Mouse (Mus musculus): ENCODE results near the gene Tshz2. TPM values are rescaled to one million over a fixed set of nuclear protein-coding genes. Genes with fewer than 3 reads are reported as not detected.

Gene Tshz2
- total RNA-seq, 2 experiments from 2014 or later = 12.8 to 14.4 TPM

DNA sequence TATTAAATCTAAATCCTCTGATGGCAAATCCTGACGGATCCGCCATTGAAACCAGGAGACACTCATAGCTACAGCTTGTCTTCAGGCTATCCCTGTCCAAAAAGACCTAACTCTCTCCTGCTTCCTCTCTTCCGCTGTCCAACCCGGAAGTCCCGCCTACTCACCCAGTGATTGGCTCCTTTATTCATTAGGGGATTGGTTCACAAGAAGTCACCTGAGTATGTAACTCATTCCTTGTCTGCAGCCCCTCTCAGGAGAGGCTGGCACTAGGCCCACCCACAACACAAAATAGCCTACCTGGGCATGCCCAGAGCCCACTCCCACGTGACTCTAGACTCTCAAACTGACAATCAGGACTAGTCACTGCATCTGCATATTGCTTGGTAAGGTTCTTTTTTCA, 337.7 kb downstream of the Tshz2 start:
- intact Hi-C loops (cut with DNase I) = no loop called here
- no peak for DNase-seq (ENCODE audit: low spot score)

GRCm38 (mm10) chr2:169982925-169983324, 350.1 kb downstream of the Tshz2 start:
- DNase-seq (ENCODE audit: low spot score) = no peak
- intact Hi-C loops (cut with DNase I) = no loop called here

GRCm38 (mm10) chr2:169987186-169987585, 354.4 kb downstream of the Tshz2 start:
- no peak for DNase-seq (ENCODE audit: low spot score)
- intact Hi-C loops (cut with DNase I) = no loop called here

DNA sequence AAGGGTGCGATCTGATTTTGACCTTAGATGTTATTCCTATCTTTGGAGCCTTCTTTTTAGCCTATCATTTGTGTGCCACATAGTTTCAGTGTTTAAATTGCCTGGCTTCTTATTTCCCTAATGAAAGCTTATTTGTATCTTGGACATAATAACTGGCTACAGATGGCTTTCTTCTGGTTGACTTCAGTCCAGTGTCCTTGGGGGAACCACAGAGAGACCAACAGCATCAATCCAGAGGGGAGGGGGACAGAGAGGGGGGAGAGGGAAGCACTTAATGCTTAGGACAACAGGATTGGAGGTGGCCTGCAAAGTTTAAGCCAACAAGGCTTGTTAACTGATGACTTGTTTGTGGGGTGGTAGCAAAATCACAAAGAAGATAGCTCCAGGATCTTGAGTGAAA, 356.4 kb downstream of the Tshz2 start:
- intact Hi-C loops (cut with DNase I) = no loop called here
- DNase-seq (ENCODE audit: low spot score) = no peak

DNA sequence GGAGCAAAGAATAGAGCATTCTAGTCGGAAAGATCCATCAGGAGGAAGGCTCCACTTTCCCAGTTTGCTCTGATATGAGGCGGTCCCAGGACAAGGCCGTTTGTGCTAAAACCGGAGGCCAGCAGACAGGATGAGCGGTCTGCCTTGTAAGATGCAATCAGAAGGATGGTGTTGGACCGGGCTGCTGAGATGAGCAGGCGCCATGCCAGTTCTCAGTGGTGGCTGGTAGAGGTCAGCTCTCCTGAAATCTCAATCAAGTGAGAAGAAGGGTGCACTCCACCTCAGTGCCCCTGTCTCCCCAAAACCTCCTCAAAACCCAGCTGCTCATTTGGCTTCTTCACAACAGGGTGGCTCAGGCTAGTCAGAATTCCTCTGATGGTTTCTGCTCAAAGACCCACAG, 358.2 kb downstream of the Tshz2 start:
- no peak for DNase-seq (ENCODE audit: low spot score)
- intact Hi-C loops (cut with DNase I) = no loop called here

DNA sequence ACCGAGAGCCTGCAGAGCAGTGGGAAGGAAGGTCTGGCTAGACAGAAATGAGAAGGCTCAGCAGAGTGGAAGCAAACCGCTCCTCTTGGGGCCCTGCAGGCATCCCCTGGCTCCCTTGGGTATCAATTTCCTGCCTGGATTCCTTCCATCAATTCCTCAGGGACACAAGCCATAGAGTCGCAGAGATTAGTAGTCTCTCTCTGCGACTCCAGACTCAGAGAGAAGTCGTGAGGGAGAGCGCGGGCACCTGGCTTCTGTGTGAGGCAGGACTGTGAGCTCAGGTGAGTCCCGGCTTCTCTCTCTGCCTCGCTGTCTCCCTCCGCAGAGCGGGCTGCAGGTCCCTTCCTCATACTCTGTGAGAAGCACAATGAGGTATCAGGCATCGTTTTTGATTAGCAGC, 363.2 kb downstream of the Tshz2 start:
- DNase-seq (ENCODE audit: low spot score) = no peak
- intact Hi-C loops (cut with DNase I) = no loop called here

DNA sequence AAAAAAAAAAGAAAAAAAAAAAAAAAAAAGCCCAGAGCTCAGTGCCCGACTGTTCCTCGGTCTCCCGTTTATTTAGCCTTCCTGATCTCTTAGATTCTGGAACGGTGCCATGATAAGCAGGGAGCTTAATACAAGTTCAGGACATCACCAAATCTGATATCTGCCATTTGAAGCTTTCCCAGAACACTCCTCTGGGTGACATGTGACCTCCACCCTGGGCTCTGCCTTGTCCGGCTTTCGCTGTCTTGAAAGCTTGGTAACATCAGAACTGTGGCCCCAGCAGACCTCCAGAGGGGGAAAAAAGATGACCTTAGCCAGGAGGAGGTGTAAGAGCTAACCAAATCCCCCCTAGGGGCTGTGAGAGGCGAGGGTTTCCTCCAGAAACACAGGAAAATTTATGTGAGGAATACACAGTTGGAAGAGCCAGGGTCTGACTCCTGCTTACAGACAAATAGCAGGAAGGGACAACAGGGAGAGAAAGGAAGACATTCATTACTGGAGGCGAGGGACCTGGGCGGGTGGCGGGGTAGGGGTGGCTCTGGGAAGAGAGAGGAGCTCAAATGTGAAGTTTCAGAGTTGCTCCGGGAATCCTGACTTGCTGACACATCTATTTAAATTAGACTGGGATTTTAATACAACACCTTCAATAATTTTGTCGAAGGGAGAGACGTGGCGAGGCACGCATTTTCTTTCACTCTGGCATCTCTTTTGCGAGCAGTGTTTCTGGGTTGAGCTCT, 363.9 kb downstream of the Tshz2 start:
- intact Hi-C loops (cut with DNase I) = no loop called here
- DNase-seq (ENCODE audit: low spot score) = no peak

- intact Hi-C loops (cut with DNase I) = no loop called here
Measured at GRCm38 (mm10) chr2:169997276-169998049, 364.6 kb downstream of the Tshz2 start.

DNA sequence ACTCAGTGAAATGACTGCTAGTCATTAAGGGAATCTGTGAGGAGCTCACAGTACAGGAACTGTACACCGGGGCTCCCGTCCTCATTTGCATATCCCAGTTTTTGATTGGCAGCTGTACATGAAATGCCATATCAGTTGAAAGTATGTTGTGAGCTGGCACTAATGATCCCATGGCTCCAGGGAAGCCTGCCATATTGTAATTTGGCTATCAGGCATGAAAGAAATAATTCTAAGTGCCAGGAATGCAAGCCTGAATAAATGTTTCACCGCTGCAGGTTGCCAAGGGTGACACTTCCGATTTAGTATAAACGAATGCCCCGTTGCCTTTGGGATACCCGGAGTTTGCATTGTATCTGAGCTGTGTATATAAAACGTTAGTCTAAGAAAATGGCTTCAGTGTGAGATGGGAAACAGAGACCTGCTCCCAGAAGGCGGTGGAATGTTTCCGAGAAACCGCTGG, 366.1 kb downstream of the Tshz2 start:
- no peak for DNase-seq (ENCODE audit: low spot score)
- intact Hi-C loops (cut with DNase I) = no loop called here

More at GRCm38 (mm10) chr2:169997276-169998049, 364.6 kb downstream of the Tshz2 start:
- DNase-seq (ENCODE audit: low spot score) = no peak

- DNase-seq (ENCODE audit: low spot score) = no peak
Measured at GRCm38 (mm10) chr2:170002594-170003504, 370.0 kb downstream of the Tshz2 start.

DNA sequence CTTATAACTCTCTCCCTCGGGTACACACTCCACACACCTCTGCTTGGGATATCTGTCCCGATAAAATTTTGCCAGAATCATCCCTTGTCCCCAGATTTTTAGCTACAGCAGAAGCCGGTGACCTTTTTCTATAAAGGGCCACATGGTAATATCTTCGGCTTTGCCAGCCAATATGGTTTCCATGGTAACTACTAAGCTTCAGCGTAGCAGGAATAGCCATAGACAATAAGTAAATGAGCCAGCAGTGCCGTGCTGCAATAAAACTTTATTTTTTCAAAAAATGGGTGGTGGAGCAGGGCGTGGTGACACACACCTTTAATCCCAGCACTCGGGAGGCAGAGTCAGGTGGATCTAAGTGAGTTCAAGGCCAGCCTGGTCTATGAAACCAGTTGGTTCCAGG, 370.9 kb downstream of the Tshz2 start:
- intact Hi-C loops (cut with DNase I) = no loop called here
- DNase-seq (ENCODE audit: low spot score) = no peak

More at GRCm38 (mm10) chr2:170002594-170003504, 370.0 kb downstream of the Tshz2 start:
- intact Hi-C loops (cut with DNase I) = no loop called here

DNA sequence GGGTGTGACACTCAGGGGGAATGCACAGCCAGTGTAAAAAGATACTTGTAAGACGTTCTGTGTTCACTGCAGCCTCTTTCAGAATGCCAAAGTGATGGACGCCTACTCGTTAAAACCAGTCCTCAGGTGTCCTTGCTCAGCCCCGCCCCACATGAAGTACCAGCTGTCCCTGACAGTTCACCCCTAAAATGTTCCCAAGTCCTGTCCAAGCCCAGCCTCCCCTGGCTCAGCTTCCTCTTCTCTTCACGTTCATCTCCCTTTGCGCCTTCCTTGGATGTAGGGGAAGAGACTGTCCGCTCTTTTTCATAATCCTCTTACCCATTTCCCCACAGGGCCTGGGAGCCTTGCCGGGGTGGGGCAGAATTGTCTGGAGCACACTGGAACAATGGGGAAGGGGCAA, 374.0 kb downstream of the Tshz2 start:
- DNase-seq (ENCODE audit: low spot score) = peak; percentile 9
- intact Hi-C loops (cut with DNase I) = no loop called here

GRCm38 (mm10) chr2:170007426-170007958, 374.7 kb downstream of the Tshz2 start:
- intact Hi-C loops (cut with DNase I) = no loop called here

DNA sequence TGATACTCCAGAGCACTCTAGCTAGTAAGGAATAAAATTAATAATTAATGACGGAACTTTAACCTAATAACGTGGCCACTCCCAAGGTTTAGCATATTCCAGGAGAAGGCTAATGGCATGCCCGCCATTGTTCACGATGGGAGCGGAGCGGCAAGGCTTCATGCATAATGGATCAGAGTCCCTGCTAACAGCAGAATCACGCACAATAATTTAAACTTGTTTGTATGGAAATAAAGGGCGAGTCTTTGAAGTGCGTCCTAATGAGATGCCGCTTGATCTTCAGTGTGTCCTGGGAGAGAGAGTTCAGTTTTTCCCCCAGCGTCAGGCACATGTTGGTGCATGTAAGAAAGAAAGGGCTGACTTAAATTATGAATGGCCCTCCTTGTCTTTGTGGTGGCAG, 376.9 kb downstream of the Tshz2 start:
- intact Hi-C loops (cut with DNase I) = no loop called here
- no peak for DNase-seq (ENCODE audit: low spot score)

More at GRCm38 (mm10) chr2:170007426-170007958, 374.7 kb downstream of the Tshz2 start:
- no peak for DNase-seq (ENCODE audit: low spot score)

DNA sequence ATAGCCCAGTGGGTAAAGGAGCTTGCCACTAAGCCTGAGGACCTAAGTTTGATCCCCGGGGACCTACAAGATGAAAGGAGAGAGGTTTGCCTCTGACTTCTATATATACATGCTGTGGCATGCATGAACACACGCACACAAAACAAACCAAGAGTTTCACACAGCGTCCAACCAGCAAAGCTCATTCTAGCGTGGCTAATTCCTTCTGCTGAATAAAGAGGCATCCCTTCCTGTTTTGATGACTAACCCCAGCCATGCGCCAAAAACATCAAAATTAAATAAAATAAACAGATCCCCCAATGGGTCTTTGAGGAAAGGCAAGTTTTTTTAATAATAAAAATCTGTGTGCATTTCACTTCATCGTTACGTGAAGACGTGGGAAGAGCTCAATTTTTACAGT, 379.0 kb downstream of the Tshz2 start:
- intact Hi-C loops (cut with DNase I) = no loop called here
- no peak for DNase-seq (ENCODE audit: low spot score)

GRCm38 (mm10) chr2:170017302-170017701, 384.5 kb downstream of the Tshz2 start:
- DNase-seq (ENCODE audit: low spot score) = no peak
- intact Hi-C loops (cut with DNase I) = no loop called here

GRCm38 (mm10) chr2:170017926-170018325, 385.1 kb downstream of the Tshz2 start:
- intact Hi-C loops (cut with DNase I) = no loop called here
- DNase-seq (ENCODE audit: low spot score) = no peak

- DNase-seq (ENCODE audit: low spot score) = no peak
- intact Hi-C loops (cut with DNase I) = no loop called here
Measured at GRCm38 (mm10) chr2:170022953-170023352, 390.1 kb downstream of the Tshz2 start.

DNA sequence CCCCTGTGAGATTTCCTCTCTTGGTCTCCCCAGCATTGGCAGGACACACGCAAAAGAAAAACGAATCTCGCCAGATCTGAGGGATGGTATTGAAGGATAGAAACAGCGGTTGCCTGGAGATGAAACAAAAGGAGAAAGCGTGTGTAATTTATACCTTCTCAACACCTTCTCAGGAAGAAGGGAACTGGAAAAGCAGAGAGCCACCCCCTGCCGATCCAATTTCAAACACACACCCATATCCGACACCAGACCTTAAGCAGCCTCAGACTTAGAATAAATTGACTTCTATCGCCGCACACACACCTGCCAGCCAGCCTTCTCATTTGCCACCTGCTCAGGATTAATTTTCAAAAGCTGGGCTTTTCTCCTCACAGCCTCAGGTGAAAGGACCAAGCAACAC, 390.9 kb downstream of the Tshz2 start:
- no peak for DNase-seq (ENCODE audit: low spot score)
- intact Hi-C loops (cut with DNase I) = no loop called here

DNA sequence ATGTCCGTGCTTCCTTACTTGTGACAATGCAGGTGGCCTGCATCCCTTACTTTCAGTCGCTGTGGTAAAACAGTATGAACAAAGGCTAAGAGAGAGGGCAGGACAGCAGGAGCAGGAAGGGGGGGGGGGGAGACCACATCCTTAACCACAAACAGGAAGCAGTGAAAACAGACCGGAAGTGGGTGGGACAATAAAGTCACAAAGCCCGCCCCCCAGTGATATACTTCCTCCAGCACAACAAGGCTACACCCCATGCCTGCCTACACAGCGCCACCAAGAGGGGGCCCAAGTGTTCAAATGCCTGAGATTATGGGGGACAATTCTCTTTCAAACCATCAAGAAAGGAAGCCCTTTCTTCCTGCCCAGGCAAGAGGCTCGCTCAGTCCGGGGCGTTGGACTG, 392.1 kb downstream of the Tshz2 start:
- no peak for DNase-seq (ENCODE audit: low spot score)

More for the DNA sequence above, 392.1 kb downstream of the Tshz2 start:
- intact Hi-C loops (cut with DNase I) = no loop called here
